Mouse (Mus musculus) ovary, postnatal 10 days (tissue): ENCODE results near the gene Dld.

Experiments
- DNase-seq: peaks from one replicate; pipeline ENCODE4 v3.0.0; 2022; ENCODE audit warnings: low spot score

The Dld gene

DNA sequence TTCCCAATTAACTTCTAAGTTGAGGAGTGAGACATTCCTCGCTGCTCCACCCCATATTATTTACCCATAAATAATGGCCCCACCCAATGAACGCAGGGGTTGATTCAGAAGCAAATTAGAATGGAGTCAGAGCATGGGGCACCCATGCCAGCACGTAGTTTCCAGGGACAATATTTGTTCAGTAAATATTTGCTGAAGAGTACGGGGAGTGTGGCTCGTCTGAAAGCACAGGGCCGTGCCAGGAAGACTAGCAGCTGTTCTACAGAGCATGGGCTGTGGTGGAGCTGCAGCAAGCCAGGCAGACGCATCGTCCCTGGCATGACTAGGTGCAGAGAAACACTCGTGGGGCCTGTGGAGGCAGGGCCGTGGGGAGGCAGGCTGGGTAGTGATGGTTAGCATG is 56.7 kb downstream of the Dld start:
- no peak for DNase-seq

DNA sequence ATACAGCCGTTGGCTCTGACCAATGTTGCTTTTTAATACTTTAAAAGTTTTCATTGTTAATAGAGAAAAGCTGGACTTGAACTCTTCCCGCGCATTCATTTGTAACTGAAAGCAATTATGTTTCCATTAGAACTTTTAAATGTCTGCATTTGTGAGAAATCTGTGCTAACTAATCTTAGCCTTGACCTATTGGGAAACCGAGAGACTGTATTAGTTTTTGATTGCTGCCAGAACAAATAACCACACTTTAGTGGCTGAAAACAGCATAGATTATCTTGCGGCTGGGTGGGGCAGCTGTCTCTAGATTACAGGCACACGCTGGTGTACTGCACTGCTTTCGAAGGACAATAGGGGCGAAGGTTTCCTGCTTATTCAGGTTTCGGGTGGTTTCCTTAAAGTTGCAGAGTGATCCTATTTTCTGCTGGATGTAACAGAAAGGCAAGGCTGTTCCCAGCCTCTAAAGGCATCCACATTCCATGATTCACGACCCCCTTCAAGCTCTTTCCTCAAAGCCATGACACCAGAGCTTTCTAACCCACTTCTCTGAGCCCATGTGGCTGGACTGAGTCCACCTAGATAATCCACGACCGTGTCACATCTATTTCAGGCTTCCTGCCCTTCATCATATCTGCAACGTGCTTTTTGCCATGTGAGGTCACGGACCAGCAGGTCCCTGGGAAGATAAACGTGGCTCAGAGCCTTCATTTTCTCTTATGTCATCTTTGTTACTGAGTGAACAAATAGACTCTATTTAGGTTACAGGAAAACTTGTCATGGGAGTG is 57.7 kb downstream of the Dld start:
- DNase-seq, result no peak

GRCm38 (mm10) chr12:31290951-31291350 is 60.3 kb downstream of the Dld start:
- no peak for DNase-seq

DNA sequence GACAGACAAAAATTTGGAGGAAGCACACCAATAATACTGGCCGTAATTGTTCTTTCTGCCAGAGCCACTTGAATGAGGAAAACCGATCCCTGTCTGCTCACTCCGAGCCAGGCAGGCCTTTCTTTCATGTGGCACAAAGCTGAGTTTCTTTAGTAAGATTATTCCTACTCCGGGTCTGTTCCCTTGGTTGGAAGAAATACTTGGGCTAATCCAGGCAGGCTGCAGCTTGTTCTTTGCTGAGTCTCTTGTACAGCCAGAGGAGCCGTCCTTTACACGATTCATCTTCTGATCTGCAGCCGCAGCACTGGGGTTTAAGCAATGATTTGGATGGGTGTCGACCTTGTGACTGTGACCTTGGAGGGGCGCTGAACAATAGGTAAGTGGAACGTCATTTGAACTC is 62.2 kb downstream of the Dld start:
- no peak for DNase-seq

- DNase-seq, result no peak
These were observed 67.6 kb downstream of the Dld start for GRCm38 (mm10) chr12:31283617-31284136.

GRCm38 (mm10) chr12:31283131-31283530 is 68.1 kb downstream of the Dld start:
- DNase-seq, result no peak

DNA sequence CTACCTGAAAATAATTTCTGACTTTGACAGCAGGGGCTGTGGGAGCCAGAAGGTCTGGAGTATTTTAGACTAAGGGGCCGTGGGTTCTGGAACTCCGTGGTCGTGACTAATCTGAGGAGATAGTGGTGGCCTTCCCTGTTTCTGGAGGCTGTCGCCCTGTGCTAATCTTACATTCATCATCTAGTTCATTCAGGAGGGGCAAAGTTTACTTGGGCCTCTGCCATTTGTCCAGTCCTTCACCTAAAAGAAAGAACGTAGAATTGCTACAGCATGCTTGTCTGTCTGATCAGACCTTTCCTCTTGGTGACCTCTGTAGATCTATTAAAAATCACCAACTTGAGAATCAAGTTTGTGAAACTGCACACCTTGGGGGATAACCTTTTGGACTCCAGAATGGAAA is 69.0 kb downstream of the Dld start:
- no peak for DNase-seq
